Mouse (Mus musculus): ENCODE data around the gene Syne1. TPM values are rescaled to one million over a fixed set of nuclear protein-coding genes. Genes with fewer than 3 reads are reported as not detected.

Gene Syne1
- total RNA-seq, 2 experiments from 2014 or later = 57.9 to 58.8 TPM

DNA sequence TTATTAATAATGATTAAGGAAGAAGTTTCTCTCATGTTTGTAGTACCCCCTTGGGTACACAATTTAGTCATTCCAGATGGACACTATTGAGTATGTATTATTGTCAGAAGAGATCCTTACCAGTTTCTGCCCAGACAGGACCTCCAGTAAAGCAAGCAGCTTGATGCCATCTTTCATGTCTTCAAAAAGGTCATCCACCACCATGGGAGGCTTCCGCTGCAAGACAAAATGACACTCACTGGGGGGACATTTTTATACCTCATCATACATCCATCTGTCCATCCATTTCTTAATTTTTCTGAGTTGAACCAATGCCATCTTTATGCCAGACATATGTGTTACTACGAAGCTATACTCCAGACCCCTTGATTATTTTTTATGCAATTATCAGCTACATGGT is 108.3 kb downstream of the Syne1 start:
- DNase-seq = no peak
- intact Hi-C loops (cut with DNase I) = no loop called here

DNA sequence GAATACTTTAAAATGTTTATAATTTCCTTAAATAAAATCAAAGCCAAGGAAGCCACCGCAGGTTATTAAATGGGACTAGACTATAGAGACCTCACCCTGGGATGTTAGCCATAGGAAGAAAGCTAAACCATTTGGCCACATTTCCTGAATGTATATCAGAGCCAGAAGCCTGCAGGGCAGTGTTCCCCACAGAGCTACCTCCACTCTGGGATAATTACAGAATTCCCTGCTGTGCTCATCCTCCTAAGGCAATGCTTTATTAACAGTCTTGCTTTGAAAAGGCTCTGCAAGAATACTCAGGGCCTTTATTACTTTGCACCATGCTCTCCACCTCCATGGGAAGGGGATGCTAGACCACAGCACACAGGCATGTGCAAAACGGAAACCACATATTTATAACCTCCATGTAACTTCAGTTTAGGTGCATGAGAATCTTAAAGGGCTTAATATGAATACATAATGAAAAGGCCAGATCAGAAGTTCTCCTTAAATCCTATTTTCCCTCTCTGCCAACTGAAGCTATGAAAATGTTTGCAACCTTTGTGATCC is 111.4 kb downstream of the Syne1 start:
- intact Hi-C loops (cut with DNase I) = no loop called here
- DNase-seq = peak; percentile 23

DNA sequence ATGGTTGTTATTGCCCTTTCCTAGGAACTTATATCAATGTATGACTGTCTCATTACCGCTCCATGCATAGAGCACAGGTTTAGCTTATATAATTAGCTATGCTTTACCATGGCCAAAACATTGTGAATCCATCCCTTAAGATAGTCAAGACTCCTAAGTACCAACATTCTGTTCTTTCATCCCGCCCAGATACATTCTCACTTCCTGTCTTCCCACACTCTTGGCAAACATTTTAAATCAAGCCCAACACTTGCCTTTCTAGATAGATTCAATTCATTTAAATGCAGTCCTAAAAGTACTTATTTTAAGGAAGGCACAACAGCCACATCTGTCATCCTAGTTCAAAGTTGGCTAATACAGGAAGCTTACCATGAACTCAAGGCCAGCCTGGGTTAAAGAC is 113.5 kb downstream of the Syne1 start:
- intact Hi-C loops (cut with DNase I) = no loop called here
- DNase-seq = no peak

DNA sequence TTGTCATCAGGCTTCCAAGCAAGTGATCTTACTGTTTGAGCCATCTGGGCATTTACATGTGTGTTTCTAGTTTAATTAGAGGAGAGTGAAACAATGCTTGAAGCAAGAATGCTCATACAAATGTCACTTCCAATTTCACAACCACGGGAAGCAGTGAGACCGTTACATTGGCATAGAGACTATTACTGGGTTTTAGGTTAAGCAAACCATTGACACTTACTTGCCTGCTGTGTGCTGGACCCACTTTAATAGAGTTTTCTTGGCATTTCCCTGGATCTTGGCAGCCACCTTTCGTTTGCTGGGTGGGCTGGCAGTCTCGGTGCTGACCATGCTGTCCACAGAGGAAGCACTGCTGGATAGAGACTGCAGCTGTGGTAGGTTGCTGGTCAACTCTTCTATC is 127.3 kb downstream of the Syne1 start:
- peak; percentile 58 for DNase-seq
- intact Hi-C loops (cut with DNase I) = no loop called here

DNA sequence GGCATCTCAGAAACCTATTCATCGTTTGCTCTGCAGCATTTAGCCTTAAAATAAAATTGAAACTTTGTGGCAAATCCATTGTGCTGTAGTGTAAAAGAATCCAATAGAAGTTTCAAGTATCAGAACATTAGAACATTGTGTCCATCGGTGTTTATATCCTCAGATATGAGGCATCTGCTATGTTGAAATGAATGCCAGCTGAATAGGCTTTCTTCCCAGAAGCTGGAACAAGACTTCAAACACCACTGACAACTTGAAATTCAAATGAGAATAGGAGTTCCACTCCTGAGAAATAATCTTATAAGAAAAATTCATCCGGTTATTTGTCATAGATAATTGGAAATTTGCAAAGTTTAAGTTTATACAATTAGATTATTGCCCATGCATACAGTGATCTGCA is 135.6 kb downstream of the Syne1 start:
- no peak for DNase-seq
- intact Hi-C loops (cut with DNase I) = no loop called here

DNA sequence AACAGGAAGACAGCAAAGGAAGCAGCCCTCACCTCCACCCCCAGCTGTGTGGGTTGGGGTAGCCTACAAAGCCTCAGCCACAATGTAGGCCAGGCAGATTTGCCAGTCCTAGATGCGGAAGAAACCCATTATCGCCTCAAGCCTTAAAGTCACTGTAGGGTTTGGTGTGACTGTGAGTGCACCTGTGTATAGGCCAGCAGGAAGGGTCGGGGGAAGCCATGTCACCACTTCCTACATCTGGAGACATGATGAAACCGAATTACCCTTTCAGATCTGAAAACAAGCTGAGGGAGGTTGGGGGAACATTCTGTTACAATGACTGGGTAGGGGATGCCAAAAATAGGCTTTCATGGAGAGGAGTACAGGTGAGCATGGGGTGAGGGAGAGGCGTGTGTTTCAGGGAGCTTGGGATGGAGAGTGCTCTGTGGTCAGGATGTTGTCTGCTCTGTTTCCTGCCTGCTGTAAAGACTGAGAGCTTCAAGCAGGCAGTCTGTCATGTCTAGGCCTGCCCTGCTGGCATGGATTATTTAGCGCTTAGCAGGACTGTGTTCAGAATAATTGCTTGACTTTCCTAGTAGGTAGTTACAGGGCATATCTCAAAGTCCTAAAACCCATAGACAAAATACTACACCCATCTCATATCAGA is 167.0 kb downstream of the Syne1 start:
- intact Hi-C loops (cut with DNase I) = no loop called here
- DNase-seq = no peak

DNA sequence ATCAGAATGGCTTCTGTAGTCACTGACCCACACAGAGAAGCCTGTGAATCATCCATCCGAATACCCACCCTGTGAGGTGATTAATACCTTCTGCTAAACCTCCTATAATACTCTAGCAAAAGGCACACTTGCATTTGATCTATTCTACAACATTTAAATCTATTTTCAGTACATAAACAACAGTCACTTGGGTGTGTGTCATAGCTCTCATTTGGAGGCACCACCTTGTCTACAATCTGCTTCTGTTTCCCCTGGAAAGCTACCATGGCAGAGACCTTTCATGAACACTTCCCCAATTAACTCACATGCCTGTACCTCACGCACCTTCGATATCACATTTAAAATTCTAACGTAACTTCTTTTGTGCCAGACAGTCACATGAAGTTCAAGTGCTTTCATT is 169.7 kb downstream of the Syne1 start:
- DNase-seq = no peak

DNA sequence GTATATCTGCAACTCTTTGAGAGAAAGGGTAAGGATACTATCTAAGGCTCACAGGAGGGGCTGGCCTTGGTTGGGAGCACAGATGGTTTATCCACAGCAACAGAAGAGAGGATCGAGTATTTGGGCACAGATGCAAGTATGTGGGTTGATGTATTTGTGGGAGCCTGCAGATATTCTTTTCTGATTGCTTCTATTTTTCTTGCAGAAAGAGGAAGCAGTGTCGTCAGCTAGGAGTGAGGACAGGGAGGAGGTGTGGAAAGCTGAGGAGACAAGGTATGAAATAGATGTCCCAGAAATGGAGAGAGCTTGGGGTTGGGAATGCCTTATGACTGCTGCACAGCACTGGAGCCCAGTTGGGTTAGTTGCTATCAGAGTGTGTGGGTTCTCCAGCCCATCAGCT is 172.3 kb downstream of the Syne1 start:
- intact Hi-C loops (cut with DNase I) = no loop called here
- no peak for DNase-seq

More for the DNA sequence above, 169.7 kb downstream of the Syne1 start:
- intact Hi-C loops (cut with DNase I) = no loop called here

DNA sequence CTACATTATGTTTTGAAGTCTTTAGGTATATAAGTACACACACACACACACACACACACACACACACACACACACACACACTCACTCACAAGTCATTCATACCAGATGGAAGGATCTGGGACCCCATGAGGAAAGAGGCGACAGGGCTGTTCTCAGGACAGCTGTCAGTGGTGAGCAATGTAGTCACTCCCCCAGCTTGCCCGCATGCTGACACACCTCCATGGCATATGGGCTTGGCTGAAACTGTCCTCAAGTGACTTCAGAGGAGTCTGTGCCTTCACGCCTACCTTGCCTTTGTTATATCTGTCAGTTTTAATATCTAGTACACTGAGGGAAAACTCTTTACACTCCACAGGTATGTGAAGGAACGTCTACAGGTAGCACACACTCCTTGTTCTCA is 181.7 kb downstream of the Syne1 start:
- intact Hi-C loops (cut with DNase I) = no loop called here
- peak; percentile 5 for DNase-seq

DNA sequence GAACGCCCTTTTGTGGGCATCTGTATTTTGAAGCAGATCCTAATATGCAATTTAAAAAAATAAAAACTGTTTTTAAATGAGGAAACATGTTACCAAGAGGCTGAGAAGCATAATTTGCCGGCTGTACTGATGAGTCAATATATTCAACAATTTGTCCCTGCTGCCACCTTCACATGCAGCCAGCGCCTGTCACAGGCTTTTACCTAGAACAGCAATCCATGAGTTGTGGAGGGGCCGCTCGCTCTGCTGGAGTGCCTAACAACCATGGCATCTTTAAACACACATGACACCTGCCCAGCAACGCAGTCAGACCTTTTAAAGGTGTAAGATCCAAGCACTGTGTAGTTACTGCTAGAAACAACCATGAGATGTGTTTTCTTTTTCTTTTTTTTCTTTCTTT is 183.0 kb downstream of the Syne1 start:
- intact Hi-C loops (cut with DNase I) = no loop called here
- no peak for DNase-seq

DNA sequence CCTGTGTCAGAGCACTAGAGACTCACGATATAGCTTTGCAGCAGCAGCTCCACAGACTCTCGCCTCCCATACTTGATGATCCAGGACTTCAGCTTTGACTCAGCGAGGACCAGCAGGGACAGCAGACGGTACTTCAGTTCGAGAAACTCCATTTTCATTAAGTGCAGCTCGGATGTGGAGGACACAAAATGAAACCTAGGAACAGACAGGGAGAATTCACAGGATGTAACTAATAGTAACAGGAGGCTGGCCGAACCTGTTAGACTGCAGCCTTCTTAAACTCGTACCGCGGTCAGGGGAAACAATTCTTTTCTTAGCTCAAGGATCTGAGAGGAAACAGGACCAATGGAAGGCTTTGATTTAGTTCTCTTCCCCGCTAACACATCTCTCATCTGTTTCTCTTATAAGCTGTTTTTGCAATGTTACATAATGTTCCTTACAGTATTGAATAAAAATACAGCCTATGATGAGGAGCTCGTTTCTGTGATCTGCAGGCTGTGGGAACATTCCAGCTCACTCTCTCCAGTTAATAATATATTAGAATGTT is 183.7 kb downstream of the Syne1 start:
- no peak for DNase-seq
- intact Hi-C loops (cut with DNase I) = no loop called here

DNA sequence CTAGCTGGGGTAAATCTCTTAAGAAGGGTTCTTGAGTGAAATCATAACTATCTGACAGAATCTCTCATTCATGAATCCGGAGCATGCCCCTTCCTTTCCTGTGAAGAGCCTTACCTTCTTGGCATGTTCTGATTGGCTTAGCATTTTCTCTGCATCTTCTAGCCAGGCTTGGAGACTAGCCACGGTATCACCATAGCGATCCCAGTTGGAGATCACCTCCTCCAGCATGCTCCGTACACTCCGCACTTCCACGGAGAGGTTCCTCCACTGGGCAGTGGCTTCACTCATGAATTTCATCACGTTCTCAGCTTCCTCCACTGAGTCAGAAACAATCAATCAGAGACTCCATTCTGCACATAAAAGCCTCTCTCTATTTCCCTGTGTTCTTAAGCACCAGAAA is 190.7 kb downstream of the Syne1 start:
- intact Hi-C loops (cut with DNase I) = no loop called here
- DNase-seq = peak; percentile 36

DNA sequence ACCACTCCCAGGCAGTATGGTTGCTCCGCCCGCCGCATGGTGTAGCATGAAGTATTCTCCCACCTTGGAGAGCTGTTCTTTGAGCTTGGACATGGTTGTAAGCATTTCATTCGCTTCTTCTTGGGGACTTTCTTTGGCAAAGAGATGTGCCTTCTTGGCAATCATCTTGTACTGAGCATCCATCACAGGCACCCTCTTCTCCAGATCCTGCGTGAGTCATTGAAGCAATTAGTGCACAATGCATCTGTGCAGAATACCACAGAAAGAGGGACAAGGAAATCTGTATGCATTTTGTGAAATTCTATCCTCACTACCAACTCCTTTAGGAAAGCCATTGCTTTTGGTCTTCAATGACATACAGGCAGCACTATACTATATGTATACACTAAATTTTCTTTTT is 194.7 kb downstream of the Syne1 start:
- DNase-seq = no peak
- intact Hi-C loops (cut with DNase I) = no loop called here

DNA sequence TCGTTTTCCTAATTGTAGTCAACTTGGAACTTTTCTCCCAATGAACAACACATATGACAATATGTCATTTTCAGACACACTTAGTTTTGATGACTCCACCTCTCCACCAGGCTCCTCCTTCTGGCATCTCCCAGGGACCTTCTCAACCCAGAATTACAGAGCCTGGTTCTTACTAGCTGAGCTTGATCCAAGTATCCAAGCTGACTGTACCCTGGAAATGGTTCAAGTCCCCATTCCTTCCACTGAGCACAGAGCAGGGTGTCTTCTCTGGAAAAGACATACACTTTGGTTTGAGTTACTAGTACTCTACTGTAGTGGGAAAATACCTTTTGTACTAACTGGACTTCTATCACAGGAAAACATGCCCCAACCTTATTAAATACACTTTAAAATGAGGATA is 197.9 kb downstream of the Syne1 start:
- DNase-seq = no peak
- intact Hi-C loops (cut with DNase I) = no loop called here

DNA sequence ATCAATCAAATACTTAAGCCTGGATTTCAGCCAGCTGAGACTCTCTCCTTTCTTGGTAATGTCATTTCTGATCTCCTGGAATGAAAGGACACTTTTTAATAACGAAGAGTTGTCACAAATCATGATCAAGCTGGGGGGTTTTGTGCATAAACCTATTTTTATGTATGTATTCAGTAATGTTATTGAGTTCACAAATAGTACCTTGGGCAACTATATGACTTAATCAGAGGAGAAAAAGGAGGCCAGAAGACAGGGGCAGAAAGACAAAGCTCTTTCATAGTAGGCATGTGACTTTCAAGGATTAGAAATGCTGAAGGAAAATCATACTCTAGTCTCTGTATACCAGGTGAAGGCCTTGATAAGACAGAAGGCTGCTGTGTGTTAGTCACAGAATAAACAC is 204.4 kb downstream of the Syne1 start:
- intact Hi-C loops (cut with DNase I) = no loop called here
- DNase-seq = no peak

DNA sequence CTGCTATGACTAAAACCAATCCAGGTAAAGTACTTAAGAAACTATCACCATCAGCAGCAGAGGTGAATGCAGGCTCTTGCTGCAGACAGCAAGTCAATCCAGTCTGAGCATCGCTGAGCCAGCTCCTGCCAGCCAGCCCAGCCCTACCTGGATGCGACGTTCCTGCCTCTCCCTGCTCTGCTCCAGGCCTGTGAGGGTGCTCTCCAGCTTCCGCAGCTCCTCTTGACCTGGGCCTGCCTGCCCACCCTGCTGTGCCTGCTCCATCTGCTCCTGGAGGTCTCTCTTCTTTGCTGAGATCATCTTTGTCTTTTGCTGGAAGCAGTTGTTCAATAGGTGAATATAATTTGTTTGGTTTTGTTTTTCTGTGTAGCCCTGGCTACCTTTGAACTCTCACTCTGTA is 208.1 kb downstream of the Syne1 start:
- no peak for DNase-seq
- intact Hi-C loops (cut with DNase I) = no loop called here

DNA sequence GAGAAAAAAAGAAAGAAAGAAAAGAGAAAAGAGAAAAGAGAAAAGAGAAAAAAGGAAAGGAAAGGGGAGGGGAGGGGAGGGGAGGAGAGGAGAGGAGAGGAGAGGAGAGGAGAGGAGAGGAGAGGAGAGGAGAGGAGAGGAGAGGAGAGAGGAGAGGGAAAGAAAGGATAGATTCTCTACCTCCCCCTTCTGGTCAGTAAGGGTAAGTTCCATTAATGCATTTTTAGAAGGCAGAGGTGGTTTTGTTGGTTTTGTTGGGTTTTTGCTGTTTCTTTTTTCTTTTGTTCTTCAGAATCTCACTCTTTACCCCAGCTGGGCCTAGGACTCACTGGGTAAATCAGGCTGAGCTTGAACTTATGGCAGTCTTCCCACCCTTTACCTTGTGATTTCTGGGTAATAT is 214.9 kb downstream of the Syne1 start:
- intact Hi-C loops (cut with DNase I) = no loop called here
- DNase-seq = no peak

DNA sequence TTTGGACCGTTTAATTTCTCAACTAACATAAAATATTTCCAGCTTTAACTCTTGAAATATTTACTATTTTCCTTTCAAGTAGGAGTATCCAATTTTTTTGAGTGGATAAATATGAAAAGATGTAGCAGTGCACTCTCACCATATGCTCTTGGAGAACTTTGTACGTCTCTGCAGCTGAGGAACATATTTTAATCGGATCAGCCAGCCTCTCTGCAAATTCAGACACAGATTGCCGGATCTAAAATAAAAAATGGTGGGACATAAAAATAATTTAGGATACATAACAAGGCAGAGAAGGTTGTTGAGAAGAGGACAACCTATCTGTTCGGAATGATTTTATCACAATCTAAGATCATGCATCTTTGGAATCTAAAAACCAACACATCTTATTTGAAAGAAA is 218.5 kb downstream of the Syne1 start:
- DNase-seq = no peak

DNA sequence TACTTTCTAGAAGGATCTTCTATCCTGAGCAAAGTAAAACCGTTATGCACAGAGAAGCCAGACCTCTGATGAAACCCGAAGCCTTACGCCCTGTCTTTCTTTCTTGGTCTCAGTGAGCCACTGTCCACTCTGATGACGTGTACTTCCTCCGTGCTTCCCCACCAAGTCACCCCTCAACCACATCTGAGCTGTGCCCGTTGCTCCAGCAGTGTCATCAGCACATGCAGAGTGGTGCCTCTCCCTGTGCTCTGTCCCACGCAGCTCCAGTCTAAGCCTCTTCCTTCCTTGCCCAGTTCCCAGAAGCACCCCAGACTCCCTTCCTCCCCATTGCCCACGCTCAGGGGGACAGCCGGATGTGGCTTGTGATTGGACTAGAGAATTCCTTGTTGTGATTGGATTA is 224.6 kb downstream of the Syne1 start:
- intact Hi-C loops (cut with DNase I) = no loop called here
- no peak for DNase-seq

More for the DNA sequence above, 218.5 kb downstream of the Syne1 start:
- intact Hi-C loops (cut with DNase I) = no loop called here

DNA sequence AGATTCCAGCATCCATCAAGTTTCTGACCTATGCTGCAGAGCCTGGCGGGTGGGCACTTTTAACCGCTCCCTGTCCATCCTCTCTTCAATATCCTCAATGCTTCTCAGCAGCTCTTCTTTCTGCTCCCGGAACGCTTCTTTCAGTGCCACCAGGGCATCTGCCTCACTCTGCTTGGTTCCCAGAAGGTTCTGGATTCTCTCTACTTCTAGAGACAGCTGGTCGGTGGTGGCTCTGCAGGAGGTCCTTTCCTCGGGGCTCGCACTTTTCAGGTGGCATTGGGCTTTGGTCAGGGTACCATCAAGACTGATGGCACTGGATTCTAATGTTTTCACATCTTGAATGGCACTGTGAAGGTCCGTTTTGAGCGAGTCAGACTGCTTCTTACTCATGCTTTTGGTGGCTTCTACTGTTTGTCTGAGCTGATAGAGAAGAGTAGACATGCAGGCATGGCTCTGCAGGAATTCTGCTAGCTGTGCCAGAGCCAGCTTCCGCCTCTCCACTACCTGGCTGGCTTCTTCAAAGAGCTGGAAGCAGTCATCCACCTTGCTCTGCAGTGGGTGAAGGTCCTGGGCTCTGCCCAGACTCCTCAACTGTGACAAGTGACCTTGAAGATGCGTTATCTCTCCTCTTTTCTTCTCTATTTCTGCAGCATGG is 227.4 kb downstream of the Syne1 start:
- DNase-seq = no peak
- intact Hi-C loops (cut with DNase I) = no loop called here

DNA sequence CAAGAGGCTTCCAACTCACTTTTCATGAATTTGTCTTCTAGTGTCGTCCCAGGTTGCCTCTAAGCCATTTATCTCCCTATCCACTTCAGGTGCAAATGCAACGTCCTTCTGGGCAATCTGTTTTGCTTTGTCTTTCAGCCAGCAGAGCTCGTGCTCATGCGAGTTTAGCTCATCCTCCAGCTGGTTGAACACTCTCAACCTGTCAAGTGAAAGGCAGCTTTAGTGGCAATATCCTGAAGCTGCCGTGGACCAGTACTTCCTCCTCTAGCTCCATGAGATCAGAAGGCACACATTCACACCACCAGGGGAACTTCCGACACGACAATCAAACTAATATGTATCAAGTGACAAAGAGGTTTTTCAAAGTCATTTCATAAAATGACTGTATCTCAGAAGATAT is 228.7 kb downstream of the Syne1 start:
- DNase-seq = no peak
- intact Hi-C loops (cut with DNase I) = no loop called here

DNA sequence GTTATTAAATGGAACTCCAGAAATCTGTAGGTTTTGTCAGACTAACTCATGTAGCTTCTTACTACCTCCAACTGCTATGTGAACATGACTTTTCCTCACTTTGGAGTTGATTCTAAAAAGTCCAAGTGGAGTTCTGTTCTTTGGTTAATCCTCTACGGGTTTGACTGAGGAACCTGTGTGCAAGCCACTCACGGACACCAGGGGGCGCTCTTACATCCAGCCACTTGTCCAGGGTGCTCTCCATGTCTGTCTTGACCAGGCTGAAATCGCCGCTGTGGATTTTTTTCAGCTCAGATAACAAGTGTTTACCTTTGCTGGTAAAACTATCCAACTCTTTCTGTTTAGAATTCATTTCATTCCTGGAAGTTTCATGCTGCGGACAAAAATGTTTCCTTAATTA is 233.7 kb downstream of the Syne1 start:
- DNase-seq = peak; percentile 72
- intact Hi-C loops (cut with DNase I) = no loop called here

Measured in left cerebral cortex, postnatal 4 days (tissue).